Mouse (Mus musculus) heart, embryonic 15.5 days (tissue): ENCODE measurements around the gene Me1. TPM values are rescaled to one million over a fixed set of nuclear protein-coding genes. Genes with fewer than 3 reads are reported as not detected.

Source experiments
- ATAC-seq: fragments of 200-750 bp; cut with Nextera tagmentation; replicated peaks from 2 replicates; pipeline ENCODE4 v1.8.0; 2017; ENCODE audit warnings: low read depth, moderate TSS enrichment; ENCODE audit not compliant: insufficient number of reproducible peaks, insufficient read depth, low FRiP score
- H3K27ac ChIP-seq: fragments of 300-500 bp; sonication (generic); 2 replicates; pipeline ENCODE4 v1.5.1; 2015; ENCODE audit warnings: mild to moderate bottlenecking, inconsistent platforms
- H3K27me3 ChIP-seq: fragments of 300-500 bp; sonication (generic); 2 replicates; pipeline ENCODE4 v1.6.1; 2015; ENCODE audit warnings: inconsistent platforms
- H3K36me3 ChIP-seq: fragments of 300-500 bp; sonication (generic); 2 replicates; pipeline ENCODE4 v1.6.1; 2015; ENCODE audit warnings: mild to moderate bottlenecking, inconsistent platforms
- H3K4me1 ChIP-seq: fragments of 300-500 bp; sonication (generic); replicated peaks from 2 replicates; pipeline ENCODE4 v1.6.1; 2015; ENCODE audit warnings: inconsistent platforms
- H3K4me2 ChIP-seq: fragments of 300-500 bp; sonication (generic); 2 replicates; pipeline ENCODE4 v1.6.1; 2015; ENCODE audit warnings: inconsistent platforms, mild to moderate bottlenecking, moderate library complexity
- H3K4me3 ChIP-seq: fragments of 300-500 bp; sonication (generic); 2 replicates; pipeline ENCODE4 v1.5.1; 2015; ENCODE audit warnings: mild to moderate bottlenecking, inconsistent platforms
- H3K9ac ChIP-seq: fragments of 300-500 bp; sonication (generic); 2 replicates; pipeline ENCODE4 v1.6.1; 2015; ENCODE audit warnings: mild to moderate bottlenecking, inconsistent platforms
- H3K9me3 ChIP-seq: fragments of 300-500 bp; sonication (generic); replicated peaks from 2 replicates; pipeline ENCODE4 v1.6.1; 2016; ENCODE audit warnings: inconsistent platforms
- WGBS: fragments of 180-500 bp; shearing (Covaris S2); methylation state at CpG from one replicate; pipeline ENCODE4 v1.1.7; 2015; ENCODE audit warnings: mixed read lengths; 5-methylcytosine and 5-hydroxymethylcytosine counted together
- polyA plus RNA-seq: library from polyadenylated mRNA; unstranded; fragments of >200 nt; fragmentation: Nextera tagmentation; extraction: Ambion mirVana; gene quantifications from 2 replicates; pipeline ENCODE4 v1.2.1, GENCODE M21; 2015

The Me1 gene
- polyA plus RNA-seq, 1 experiment from 2014 or later = 27.9 TPM

- Histone ChIP-seq H3K4me3 (no peak overlapping the region), H3K4me2 (no peak overlapping the region), H3K27me3 (no peaks in the 10 kb centered on the region), H3K36me3 (peaks cover 16% of the 10 kb centered on the region; the same call in 1 of the 2 replicates), H3K27ac (no peak overlapping the region), H3K9me3 (no peaks in the 10 kb centered on the region), H3K9ac (no peak overlapping the region), H3K4me1 (no peaks in the 10 kb centered on the region)
- no peak for ATAC-seq
- WGBS = 79% methylated on average over 5 of the region's 5 CpGs
These were observed 161.7 kb downstream of the Me1 start for GRCm38 (mm10) chr9:86534071-86534470.

Other genes starting within 250 kb of the Me1 start
- 2.9 TPM in 2 replicates for gene Ube2cbp, start 231.0 kb downstream of the Me1 start, polyA plus RNA-seq
- gene Dop1a, start 228.8 kb downstream of the Me1 start, polyA plus RNA-seq = 9.9 and 11.0 TPM in 2 replicates
- gene Pgm3, start 124.1 kb downstream of the Me1 start, polyA plus RNA-seq = 17.5 and 22.0 TPM in 2 replicates
- gene Rwdd2a, start 124.0 kb downstream of the Me1 start, polyA plus RNA-seq = 3.6 and 3.7 TPM in 2 replicates
- 46.5 and 56.4 TPM in 2 replicates for gene Prss35, start 47.7 kb upstream of the Me1 start, polyA plus RNA-seq
- gene Snap91, start 184.7 kb upstream of the Me1 start, polyA plus RNA-seq = 81.6 and 86.1 TPM in 2 replicates